Mouse (Mus musculus) liver, embryonic 14.5 days (tissue): ENCODE results near the gene Irs2.

Experiments
- CTCF ChIP-seq: IDR thresholded peaks from 2 replicates; pipeline ENCODE4 v1.5.1; 2016; ENCODE audit warnings: antibody characterized with exemption, low read depth, control low read depth
- EP300 ChIP-seq: IDR thresholded peaks from 2 replicates; pipeline ENCODE4 v1.6.1; 2016; ENCODE audit warnings: antibody characterized with exemption, low read depth

DNA sequence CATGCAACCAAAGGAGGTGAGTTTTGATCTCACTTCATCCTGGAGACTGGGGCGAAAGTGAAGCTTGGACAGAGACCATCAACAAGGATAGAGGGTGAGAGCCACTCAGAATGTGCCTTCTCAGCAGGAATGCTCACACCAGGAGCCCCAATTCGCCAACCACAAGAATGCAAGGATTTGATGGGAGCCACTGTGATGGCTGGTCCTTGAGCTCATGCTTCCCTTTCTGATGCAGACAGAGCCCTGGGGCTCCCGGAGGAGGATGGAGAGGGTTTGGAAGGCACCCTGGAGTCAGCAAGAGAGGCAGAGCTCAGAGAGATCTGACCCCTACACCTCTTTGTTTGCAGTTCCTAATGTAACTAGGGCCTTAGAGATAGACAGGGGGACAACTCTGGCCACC, 36.3 kb downstream of the Irs2 start:
- TF ChIP-seq CTCF (no peak), EP300 (no peak)
